Mouse (Mus musculus): ENCODE measurements at regions not wholly inside any gene's neighbourhood (a gene's known extent, or its start where the extent isn't known, plus 50 kb on each side); places are given as distances from the start of the nearest gene placed in this dataset.

- no peak for DNase-seq (ENCODE audit: low spot score in 2 of 2)
Measured at GRCm38 (mm10) chr4:25488479-25489069, 207.0 kb upstream of the Ufl1 start.

- no peak for DNase-seq (ENCODE audit: low spot score in 2 of 2)
Measured at GRCm38 (mm10) chr4:25483621-25483933, 202.0 kb upstream of the Ufl1 start.

- DNase-seq (ENCODE audit: low spot score in 2 of 2): no peak
Measured at GRCm38 (mm10) chr4:25482933-25483620, 201.5 kb upstream of the Ufl1 start.

GRCm38 (mm10) chr4:25473026-25473425, 191.4 kb upstream of the Ufl1 start:
- DNase-seq (ENCODE audit: low spot score in 2 of 2): no peak

- DNase-seq (ENCODE audit: low spot score in 2 of 2): no peak
Measured at GRCm38 (mm10) chr4:25466490-25466889, 184.9 kb upstream of the Ufl1 start.

- DNase-seq (ENCODE audit: low spot score in 2 of 2): no peak
Measured at GRCm38 (mm10) chr4:25464792-25465590, 183.4 kb upstream of the Ufl1 start.

GRCm38 (mm10) chr4:25464069-25464468, 182.4 kb upstream of the Ufl1 start:
- no peak for DNase-seq (ENCODE audit: low spot score in 2 of 2)

GRCm38 (mm10) chr4:25460127-25460526, 178.5 kb upstream of the Ufl1 start:
- DNase-seq (ENCODE audit: low spot score in 2 of 2): no peak

GRCm38 (mm10) chr4:25454752-25455151, 173.1 kb upstream of the Ufl1 start:
- DNase-seq (ENCODE audit: low spot score in 2 of 2): no peak

- no peak for DNase-seq (ENCODE audit: low spot score in 2 of 2)
Measured at GRCm38 (mm10) chr4:25453127-25453806, 171.6 kb upstream of the Ufl1 start.

GRCm38 (mm10) chr4:25451865-25452264, 170.2 kb upstream of the Ufl1 start:
- no peak for DNase-seq (ENCODE audit: low spot score in 2 of 2)

- DNase-seq (ENCODE audit: low spot score in 2 of 2): no peak
Measured at GRCm38 (mm10) chr4:25432203-25432602, 150.6 kb upstream of the Ufl1 start.

GRCm38 (mm10) chr4:25416330-25416729, 134.7 kb upstream of the Ufl1 start:
- no peak for DNase-seq (ENCODE audit: low spot score in 2 of 2)

GRCm38 (mm10) chr4:25410440-25410839, 128.8 kb upstream of the Ufl1 start:
- DNase-seq (ENCODE audit: low spot score in 2 of 2): no peak

GRCm38 (mm10) chr4:25408696-25409448, 127.3 kb upstream of the Ufl1 start:
- DNase-seq (ENCODE audit: low spot score in 2 of 2): peak; percentile 45 to 57

GRCm38 (mm10) chr4:25407842-25408241, 126.2 kb upstream of the Ufl1 start:
- no peak for DNase-seq (ENCODE audit: low spot score in 2 of 2)

- DNase-seq (ENCODE audit: low spot score in 2 of 2): no peak
Measured at GRCm38 (mm10) chr4:25389542-25389941, 107.9 kb upstream of the Ufl1 start.

- DNase-seq (ENCODE audit: low spot score in 2 of 2): no peak
Measured at GRCm38 (mm10) chr4:25372041-25372440, 90.4 kb upstream of the Ufl1 start.

- DNase-seq (ENCODE audit: low spot score in 2 of 2): no peak
Measured at GRCm38 (mm10) chr4:25364402-25364801, 82.8 kb upstream of the Ufl1 start.

- no peak for DNase-seq (ENCODE audit: low spot score in 2 of 2)
Measured at GRCm38 (mm10) chr4:25337638-25338037, 56.0 kb upstream of the Ufl1 start.

Measured in layer of hippocampus, postnatal 10 days (tissue).